Mouse (Mus musculus) heart, postnatal 0 days (tissue): ENCODE results near the gene Gm11037. TPM values are rescaled to one million over a fixed set of nuclear protein-coding genes. Genes with fewer than 3 reads are reported as not detected.

Source experiments
- ATAC-seq: fragments of 200-750 bp; cut with Nextera tagmentation; 2 replicates; pipeline ENCODE4 v1.8.0; 2017; ENCODE audit warnings: low read depth, moderate number of reproducible peaks, moderate library complexity; ENCODE audit not compliant: insufficient read depth
- DNase-seq: peaks from one replicate; pipeline ENCODE4 v3.0.0-alpha.2; 2016; ENCODE audit warnings: low spot score
- H3K27ac ChIP-seq: fragments of 300-500 bp; sonication (generic); 2 replicates; pipeline ENCODE4 v1.5.1; 2014; ENCODE audit warnings: low read depth, mild to moderate bottlenecking
- H3K27me3 ChIP-seq: fragments of 300-500 bp; sonication (generic); 2 replicates; pipeline ENCODE4 v1.6.1; 2014; ENCODE audit warnings: low read length, mixed read lengths; ENCODE audit not compliant: control insufficient read depth, insufficient read depth
- H3K36me3 ChIP-seq: fragments of 300-500 bp; sonication (generic); replicated peaks from 2 replicates; pipeline ENCODE4 v1.6.1; 2014; ENCODE audit warnings: low read length, mixed read lengths; ENCODE audit not compliant: control insufficient read depth, insufficient read depth
- H3K4me1 ChIP-seq: fragments of 300-500 bp; sonication (generic); 2 replicates; pipeline ENCODE4 v1.6.1; 2014; ENCODE audit warnings: antibody characterized with exemption; ENCODE audit not compliant: control insufficient read depth, insufficient read depth
- H3K4me2 ChIP-seq: fragments of 300-500 bp; sonication (generic); 2 replicates; pipeline ENCODE4 v1.6.1; 2014; ENCODE audit warnings: low read depth, mild to moderate bottlenecking, low read length, moderate library complexity
- H3K4me3 ChIP-seq: fragments of 300-500 bp; sonication (generic); 2 replicates; pipeline ENCODE4 v1.5.1; 2014; ENCODE audit warnings: low read depth, low read length
- H3K9ac ChIP-seq: fragments of 300-500 bp; sonication (generic); replicated peaks from 2 replicates; pipeline ENCODE4 v1.6.1; 2014; ENCODE audit warnings: low read depth, low read length, mixed read lengths
- H3K9me3 ChIP-seq: fragments of 300-500 bp; sonication (generic); replicated peaks from 2 replicates; pipeline ENCODE4 v1.6.1; 2016; ENCODE audit warnings: low read length; ENCODE audit not compliant: control insufficient read depth
- CTCF ChIP-seq: IDR thresholded peaks from 2 replicates; pipeline ENCODE4 v1.5.1; 2016; ENCODE audit warnings: antibody characterized with exemption, control low read depth, low read depth
- EP300 ChIP-seq: IDR thresholded peaks from 2 replicates; pipeline ENCODE4 v1.6.1; 2016; ENCODE audit warnings: antibody characterized with exemption, low read depth
- WGBS: fragments of 180-500 bp; shearing (Covaris S2); extraction: QIAGEN DNeasy Blood & Tissue Kit; methylation state at CpG from one replicate; pipeline ENCODE4 v1.1.7; 2014; 5-methylcytosine and 5-hydroxymethylcytosine counted together
- polyA plus RNA-seq: library from polyadenylated mRNA; unstranded; fragments of >200 nt; fragmentation: Nextera tagmentation; extraction: Ambion mirVana; gene quantifications from 2 replicates; pipeline ENCODE4 v1.2.1, GENCODE M21; 2015
- total RNA-seq: library from RNA; depleted of rRNA; stranded (reverse); fragments of >200 nt; gene quantifications from 2 replicates; pipeline ENCODE4 v1.2.3, GENCODE M21; 2014; ENCODE audit warnings: low replicate concordance

Gm11037 gene
- total and polyA plus RNA-seq, 2 experiments from 2014 or later = not detected

GRCm38 (mm10) chr2:131128636-131129157, 4.6 kb upstream of the Gm11037 start:
- ATAC-seq = no peak
- Histone ChIP-seq H3K36me3 (no peaks in the 10 kb centered on the region), H3K9ac (peak overlapping the region; percentile 76; the same call in 1 of the 2 replicates), H3K4me3 (peak overlapping the region; percentile 60), H3K27me3 (0 out of 2 replicates have a peak, but pooled peaks cover 5% of the 10 kb centered on the region), H3K9me3 (no peaks in the 10 kb centered on the region), H3K4me1 (peaks cover 5% of the 10 kb centered on the region; the same call in 1 of the 2 replicates), H3K4me2 (peak overlapping the region; percentile 69), H3K27ac (peak overlapping the region; percentile 75)
- 60% methylated on average over 3 of the region's 3 CpGs for WGBS
- TF ChIP-seq CTCF (no peak), EP300 (no peak)
- DNase-seq = no peak

- peaks cover 8% of the 10 kb centered on the region; the same call in 1 of the 2 replicates for H3K4me1 ChIP-seq
- 53% methylated on average over 5 of the region's 5 CpGs for whole genome bisulfite sequencing
- ATAC-seq (no peak), DNase-seq (no peak)
- no peak for TF ChIP-seq CTCF
- no peak for TF ChIP-seq EP300
- H3K4me3 ChIP-seq = no peak overlapping the region
- H3K9ac ChIP-seq = no peak overlapping the region
- no peaks in the 10 kb centered on the region for H3K36me3 ChIP-seq
- no peaks in the 10 kb centered on the region for H3K9me3 ChIP-seq
- H3K27me3 ChIP-seq = 0 out of 2 replicates have a peak, but pooled peaks cover 5% of the 10 kb centered on the region
- H3K27ac ChIP-seq = peak overlapping the region; percentile 49
- peak overlapping the region; percentile 69 for H3K4me2 ChIP-seq
Measured at GRCm38 (mm10) chr2:131129836-131130235, 3.5 kb upstream of the Gm11037 start.

- no peak overlapping the region for H3K27ac ChIP-seq
- DNase-seq (no peak), ATAC-seq (no peak)
- no peak overlapping the region for H3K9ac ChIP-seq
- TF ChIP-seq CTCF (no peak), EP300 (no peak)
- no peaks in the 10 kb centered on the region for H3K36me3 ChIP-seq
- WGBS = 92% methylated on average over 2 of the region's 2 CpGs
- no peaks in the 10 kb centered on the region for H3K9me3 ChIP-seq
- H3K4me2 ChIP-seq = no peak overlapping the region
- H3K4me3 ChIP-seq = no peak overlapping the region
- peaks cover 13% of the 10 kb centered on the region for H3K4me1 ChIP-seq
- 0 out of 2 replicates have a peak, but pooled peaks cover 5% of the 10 kb centered on the region for H3K27me3 ChIP-seq
Measured at GRCm38 (mm10) chr2:131130849-131131248, 2.4 kb upstream of the Gm11037 start.

GRCm38 (mm10) chr2:131132111-131132888, 997 bp upstream of the Gm11037 start:
- Histone ChIP-seq H3K27ac (no peak overlapping the region; the same call in 1 of the 2 replicates), H3K9ac (no peak overlapping the region), H3K4me2 (no peak overlapping the region), H3K4me3 (no peak overlapping the region), H3K27me3 (0 out of 2 replicates have a peak, but pooled peaks cover 5% of the 10 kb centered on the region), H3K9me3 (no peaks in the 10 kb centered on the region), H3K4me1 (peaks cover 15% of the 10 kb centered on the region), H3K36me3 (no peaks in the 10 kb centered on the region)
- 62% methylated on average over 10 of the region's 10 CpGs for WGBS
- TF ChIP-seq EP300 (no peak), CTCF (no peak)
- DNase-seq (no peak), ATAC-seq (no peak)

- no peak overlapping the region for H3K4me3 ChIP-seq
- WGBS = 50% methylated on average over 1 of the region's 1 CpGs
- peak overlapping the region; percentile 81 for H3K27ac ChIP-seq
- no peaks in the 10 kb centered on the region for H3K9me3 ChIP-seq
- TF ChIP-seq EP300 (peak; percentile 64), CTCF (no peak)
- H3K4me1 ChIP-seq = peaks cover 18% of the 10 kb centered on the region
- H3K27me3 ChIP-seq = no peaks in the 10 kb centered on the region
- peak; percentile 57 for DNase-seq
- no peak overlapping the region for H3K4me2 ChIP-seq
- ATAC-seq = peak; percentile 78
- no peak overlapping the region for H3K9ac ChIP-seq
- H3K36me3 ChIP-seq = no peaks in the 10 kb centered on the region
Measured at GRCm38 (mm10) chr2:131134381-131134780, 1.1 kb downstream of the Gm11037 start.
